Mouse (Mus musculus) kidney, postnatal 25 days (tissue): ENCODE results near the gene Nipal1.

Experiments used
- DNase-seq, 2 experiments: peaks; one replicate each; pipeline ENCODE4 v3.0.0; 2021; ENCODE audit warnings: mixed read lengths in 2 of 2

Nipal1 gene

DNA sequence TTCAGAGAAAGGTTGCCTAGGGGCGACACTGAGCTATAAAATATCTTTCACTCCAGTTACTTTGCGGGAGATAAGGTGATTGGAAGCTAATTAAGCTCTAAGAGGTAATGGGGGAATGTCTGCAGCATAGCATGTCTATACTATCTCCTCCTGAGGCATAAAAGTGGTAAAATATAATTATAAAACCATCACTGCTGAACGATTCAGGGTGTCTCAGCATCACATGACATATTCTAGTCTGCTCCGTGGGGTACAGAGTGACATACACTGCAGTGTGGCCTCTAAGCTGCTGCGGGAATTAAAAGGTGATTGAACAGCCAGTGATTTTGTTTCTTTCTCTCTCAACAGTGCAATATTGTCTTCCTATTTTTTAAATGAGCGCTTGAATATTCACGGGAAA, 18.8 kb downstream of the Nipal1 start:
- DNase-seq: no peak

DNA sequence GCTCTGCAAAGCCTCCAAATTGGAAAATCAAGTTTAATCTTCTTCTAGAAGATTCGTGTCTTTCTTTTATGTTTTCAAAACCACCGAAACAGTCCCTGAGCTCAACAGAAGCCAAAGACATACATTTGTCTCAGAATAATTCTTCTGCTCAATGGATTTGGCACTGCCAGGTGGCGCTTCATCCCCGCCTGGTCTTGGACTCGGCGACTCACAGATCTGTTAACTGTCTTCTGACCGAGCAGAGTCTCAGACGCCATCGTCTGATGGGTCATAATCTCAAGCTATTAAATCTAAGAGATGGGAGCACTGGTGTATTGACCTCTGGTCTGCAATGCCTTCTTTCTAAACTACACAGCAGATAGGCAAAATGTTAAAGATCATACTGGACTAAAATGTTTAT, 20.8 kb downstream of the Nipal1 start:
- DNase-seq: no peak

DNA sequence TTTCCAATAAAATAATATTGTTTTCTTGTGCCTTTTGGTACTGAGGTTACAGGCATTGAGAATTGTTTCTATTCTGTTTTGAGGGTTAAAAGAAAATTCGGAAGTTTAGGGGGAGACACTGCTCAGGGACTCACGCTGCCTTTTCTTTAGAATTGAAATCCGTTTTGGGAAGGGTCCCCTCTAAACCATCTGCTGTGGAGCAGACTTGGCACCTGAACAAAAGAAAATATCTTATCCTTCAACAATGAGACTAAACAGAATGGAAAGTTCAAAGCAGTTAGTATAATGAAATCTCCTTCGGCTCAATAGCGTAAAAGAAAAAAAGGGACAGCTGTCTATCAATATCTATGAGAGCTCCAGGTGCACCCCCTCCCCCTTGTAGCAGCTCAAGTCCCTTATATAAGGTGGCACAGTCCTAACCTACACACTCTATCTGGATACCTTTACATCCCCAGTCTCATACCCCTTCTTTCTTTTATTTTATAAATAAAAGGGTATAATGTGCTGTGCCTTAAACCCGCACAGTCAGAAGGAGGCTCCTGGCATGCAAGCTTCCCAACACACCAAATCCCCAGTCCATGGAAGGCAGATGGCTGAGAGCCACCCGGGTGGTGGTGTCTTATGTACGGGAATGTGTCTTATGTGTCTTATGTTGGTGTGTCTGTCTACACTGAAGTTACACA, 23.6 kb downstream of the Nipal1 start:
- DNase-seq: no peak

DNA sequence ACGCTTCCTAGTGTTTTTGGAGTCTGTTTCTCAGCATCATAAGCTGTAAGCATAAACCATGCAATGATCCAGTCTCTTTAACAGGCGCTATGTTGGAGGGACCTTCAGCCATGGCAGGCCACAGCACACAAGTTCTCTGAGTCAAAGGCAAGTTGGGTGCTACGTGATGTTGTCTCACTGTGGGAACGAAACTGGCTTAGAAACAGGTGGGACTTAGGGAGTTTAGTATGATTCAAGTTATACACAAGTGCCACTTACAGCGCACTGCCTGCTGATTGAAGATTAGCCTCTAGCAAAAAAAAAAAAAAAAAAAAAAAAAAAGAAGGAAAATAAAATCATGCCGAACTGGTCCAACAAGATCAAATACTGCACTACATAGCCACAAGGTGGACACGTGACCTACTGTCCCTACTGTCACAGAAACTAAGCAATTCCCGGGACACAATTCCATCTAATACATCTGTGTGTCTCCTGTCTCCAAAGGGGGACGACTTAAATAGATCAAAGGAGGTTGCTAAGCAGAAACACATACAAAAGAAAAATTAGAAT, 27.5 kb downstream of the Nipal1 start:
- DNase-seq: no peak

DNA sequence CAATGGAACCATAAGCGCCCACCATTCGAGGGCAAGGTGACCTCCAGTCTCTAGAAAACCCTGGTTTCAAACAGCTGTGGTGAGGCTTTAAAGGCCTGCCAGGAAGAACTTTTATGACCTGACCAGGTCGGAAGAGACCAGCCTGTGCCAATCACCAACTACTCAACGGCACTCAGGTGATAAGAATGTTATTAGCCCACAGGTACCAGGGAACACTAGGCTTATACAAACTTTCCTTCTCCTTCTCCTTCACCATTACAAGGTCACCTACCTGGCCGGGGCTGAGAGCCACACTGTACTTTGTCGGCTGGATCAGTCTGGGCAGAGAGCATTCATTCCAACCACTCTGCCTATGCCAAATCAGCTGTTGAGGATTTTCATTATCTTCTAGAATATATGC, 33.9 kb downstream of the Nipal1 start:
- peak; percentile 4 to 48 for DNase-seq

DNA sequence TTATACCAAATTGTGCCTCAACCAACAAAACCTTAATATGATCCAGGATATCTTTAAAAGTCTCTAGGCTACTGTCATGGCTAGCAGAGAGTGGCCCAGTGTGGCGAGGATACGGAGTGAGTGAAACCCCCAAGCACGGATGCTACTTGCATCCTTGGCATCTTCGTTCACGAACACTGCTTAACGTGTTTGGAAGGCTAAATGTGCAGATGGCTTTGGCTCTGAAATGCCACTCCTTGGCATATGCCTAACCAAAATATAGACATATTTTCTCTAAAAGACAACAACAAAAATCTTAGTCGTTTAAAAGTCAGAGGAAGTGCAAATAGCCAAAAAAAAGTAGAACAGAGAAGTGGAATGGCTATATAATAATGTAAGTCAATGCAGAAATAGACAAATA, 42.0 kb downstream of the Nipal1 start:
- no peak for DNase-seq

DNA sequence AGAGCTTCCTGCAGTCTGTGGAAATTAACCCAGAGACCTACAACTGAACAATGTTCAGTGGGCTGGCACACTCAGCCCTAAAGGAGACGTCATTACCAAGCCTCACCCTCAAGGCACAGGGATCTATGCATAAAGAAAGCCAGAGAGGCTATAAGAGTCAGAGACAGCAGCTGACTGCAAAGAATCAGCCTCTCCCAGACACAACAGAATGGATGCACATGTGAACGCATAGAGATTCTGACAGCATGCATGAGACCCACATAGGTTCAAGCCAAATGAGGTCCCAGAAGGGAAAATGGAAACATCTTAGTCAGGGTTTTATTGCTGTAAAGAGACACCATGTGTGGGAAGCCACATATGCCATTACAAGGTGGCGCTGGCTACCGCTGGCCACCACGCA, 42.9 kb downstream of the Nipal1 start:
- no peak for DNase-seq

DNA sequence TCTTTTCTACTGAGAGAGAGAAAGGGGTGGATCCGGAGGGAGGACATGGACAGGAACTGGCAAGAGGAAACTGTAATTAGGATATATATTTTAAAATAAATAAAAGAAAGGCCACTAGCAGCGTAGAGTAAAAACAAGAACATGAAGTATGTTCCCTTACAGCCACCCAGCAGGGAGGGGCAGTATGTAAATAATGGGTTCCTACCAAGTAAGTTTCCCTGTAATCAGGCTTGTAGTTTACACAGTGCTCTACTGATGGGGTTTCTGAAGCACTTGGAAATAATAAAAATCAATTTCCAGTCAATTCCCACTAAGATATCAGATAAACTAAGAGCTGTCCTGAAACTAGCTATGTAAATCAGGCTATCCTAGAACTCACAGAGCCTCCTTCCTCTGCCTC, 47.1 kb downstream of the Nipal1 start:
- no peak for DNase-seq

DNA sequence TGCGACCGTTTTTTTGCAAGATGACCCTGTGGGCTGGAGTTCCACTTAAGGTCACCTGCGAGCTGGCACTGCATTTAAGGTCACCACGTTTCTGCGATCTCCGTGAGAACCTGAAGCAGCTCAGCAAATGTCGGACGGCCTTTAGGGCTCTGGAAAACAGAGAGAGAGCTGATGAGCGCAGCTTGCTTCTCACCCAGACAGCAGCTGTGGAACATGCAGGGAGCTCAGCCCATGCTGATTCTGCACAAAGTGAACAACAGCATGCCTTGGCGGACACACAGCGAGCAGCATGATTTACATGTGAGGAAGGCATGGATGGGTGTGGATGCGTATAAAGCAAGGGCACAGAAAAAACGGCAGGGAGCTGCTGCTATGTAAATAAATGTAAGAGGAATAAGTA, 48.9 kb downstream of the Nipal1 start:
- DNase-seq: no peak

DNA sequence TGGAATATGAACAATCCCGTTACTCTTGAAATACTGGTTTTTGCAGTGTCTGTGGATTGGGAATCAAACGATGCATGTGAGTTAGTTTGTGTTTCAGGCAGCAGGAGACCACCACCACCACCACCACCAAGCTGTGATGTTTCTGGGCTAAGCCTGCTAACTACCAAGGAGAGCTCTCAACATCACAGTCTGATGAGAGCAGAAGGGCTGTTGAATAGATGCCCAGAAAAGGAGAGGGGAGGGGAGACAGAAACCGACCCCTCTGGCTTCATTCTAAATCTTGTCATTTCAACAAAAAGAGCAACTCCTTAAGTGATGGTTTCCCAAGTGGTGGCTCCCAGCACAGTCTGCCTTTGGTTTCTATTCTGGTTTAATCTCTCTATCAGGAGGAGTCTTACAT, 50.7 kb downstream of the Nipal1 start:
- no peak for DNase-seq

DNA sequence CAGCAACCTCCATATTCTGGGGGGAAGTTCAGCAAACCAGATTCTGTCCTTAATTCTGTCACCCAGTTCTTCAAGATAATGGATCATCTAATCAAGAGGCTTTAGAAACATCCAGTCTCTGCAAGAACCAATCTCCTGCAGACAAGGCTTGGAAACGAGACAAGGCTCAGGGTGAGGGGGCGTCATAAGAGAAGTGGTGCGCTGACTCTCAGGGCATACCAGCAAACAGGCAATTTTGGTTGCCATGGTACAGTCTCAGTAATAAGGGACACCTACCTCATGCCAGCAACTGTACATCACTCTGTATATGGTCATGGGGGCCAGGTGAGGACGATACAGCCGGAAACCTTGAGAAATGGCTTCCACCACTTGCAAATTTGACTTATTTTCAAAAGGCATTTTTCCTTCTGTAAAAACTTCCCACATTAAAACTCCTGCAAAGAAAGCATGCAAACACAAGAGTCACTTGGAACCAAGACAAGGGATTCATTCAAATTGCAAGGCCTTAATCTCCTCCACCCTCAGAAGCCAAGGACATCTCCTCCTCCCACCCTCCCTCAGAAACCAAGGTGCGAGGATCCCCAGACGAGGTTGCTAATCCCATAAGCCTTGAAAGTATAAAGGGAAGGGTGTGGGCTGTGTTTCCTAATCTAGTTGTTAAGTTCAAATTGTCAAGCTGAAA, 51.4 kb downstream of the Nipal1 start:
- DNase-seq: no peak

DNA sequence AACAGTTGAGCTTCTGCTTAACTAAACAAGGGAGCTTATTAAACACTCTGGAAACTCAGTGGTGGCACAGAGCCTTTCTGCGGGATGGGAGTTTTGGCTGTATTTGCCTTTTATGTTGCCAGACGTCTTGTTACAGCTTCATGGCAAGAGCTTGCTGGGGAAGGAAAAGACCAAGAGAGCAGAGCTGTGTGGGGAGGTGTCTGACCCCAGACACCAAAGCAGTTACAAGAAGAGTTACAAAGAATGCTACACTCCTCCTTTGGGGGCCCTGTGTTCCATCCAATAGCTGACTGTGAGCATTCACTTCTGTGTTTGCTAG, 51.9 kb downstream of the Nipal1 start:
- no peak for DNase-seq

DNA sequence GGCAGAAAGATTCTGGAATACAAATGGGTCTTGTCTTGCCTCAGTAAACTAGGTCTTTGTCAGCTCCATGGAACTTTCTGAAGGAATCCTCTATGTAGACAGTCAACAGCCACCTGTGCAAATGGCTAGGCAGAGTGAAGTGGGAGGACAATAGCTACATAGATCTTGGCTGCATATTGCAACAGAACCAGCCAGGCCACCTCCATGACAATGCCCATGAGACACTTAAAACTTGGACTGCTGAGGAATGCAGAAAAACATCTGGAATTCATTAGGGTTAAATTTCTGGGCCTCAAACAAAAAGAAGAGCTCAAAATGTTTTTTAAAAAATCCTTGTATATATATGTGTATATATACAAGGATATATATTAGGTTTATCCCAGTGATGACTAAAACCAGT, 54.6 kb downstream of the Nipal1 start:
- no peak for DNase-seq

DNA sequence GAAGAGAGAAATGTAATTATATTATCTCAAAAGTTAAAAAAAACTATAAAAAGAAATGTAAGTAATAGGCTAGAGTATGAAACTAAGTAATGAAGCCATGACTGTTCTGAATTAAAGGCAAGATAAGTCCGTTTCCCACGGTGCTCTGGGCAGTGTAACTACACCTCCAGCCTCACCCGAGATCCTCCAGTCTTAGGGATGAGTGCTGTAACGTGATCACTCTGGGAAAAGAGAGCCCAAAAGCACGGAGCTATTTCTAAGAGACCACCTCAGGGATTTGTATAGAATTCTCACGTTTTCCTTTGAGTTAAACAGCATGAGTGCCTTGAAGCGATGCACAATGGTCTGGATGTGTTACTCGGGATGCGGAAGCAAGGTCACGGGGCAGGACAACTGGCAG, 58.5 kb downstream of the Nipal1 start:
- DNase-seq: no peak

DNA sequence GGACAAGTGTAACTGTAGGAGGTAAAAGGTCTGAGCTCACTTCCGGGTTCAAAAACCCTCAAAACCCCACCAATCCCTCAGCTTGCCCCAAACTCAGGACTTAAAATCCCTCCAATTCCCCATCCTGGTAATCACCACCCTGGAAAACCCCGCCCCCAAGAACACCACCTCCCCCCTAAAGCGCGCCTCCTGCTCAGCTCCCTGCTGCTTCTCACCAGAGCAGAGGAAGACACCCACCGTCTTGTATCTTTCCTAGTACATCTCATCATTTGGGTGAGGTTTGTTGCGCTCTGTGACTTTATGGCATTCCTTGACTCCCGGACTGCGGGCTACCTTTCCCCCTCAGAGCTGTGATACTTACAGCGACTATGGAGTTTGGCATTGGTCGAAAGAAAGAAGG, 59.1 kb downstream of the Nipal1 start:
- DNase-seq: no peak

DNA sequence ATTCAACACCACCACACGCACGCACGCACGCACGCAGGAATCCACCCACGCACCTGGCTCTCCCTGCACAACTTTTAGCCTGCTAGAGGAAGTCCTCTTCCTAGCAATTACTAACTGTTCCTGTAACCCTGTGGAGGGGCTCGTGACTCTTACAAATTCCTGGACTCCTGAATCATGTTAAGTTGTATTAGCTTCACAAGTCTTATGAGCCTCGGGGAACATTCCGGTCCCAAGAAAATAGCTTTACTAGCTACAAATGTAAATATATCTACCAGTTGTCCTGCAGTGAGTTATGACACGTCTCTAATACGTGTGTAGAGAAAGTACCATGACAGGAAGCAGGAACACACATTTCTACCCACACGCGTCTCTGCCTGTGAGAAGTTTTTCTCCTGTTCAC, 61.9 kb downstream of the Nipal1 start:
- DNase-seq: no peak

DNA sequence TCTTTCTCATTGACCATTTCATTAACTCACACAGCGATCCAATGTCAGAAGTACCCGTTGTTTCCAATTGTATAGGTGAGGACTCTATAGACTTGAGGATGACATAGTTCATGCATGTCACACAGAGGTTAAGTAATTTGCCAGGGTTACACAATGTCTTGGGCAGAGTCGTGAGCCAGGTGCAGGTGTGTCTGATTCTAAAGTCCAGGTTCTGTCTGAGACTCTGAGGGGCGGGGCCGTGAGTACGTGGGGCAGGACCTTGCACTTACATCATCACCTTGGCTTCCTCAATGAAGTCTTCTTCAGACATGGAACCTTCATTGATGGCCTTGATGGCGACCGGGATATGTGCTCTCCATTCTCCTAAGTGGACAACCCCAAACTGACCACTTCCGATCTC, 62.4 kb downstream of the Nipal1 start:
- no peak for DNase-seq

DNA sequence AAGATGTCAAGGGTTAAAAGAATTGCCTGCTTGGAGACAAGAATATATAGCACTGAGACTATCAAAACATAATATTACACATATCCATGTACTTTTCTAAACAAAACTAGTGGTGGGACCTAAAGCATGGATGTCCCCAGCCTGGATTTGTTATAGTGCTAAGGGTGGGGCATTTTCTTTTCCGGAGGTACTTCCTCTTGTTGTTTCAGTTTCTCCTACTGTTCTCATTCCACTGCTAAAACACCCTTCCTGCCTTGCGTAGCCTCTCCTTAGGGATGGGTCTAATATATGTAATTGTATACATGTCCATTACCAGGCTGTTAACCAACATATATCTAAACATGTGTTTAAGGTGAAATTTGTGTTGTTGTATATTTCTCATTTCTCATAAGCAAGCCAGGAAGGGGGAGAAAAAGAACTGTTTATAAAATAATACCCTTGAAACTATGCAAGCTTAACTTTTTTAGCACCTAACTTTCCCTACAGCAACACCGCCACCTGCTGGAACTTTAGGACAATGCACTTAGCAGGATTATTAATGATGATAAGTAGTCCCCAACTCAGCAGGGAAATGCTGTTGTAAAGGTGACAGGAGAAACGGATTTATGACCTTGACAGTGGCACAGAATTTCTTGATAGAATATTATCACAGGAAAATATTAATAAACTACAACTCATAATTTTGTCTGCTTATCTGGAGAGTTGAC, 63.1 kb downstream of the Nipal1 start:
- peak; percentile 51 to 73 for DNase-seq

DNA sequence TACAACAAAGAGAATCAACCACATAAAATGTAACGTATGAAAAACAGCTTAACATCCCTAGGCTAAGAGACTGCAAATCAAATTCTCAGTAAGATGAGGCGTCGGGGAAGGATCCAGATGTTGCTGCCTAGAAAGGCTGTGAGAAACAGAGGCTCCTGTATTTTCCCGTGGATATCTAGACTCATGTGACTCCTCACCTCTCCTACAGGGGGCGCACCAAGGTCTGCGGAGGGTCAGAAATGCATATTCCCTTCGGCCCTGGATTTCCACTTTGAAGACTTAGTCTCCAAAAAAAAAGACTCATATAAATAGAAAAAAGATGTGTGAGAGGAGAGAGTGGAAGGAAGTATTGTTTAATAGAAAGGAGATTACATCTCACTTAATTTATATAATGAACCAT, 73.0 kb downstream of the Nipal1 start:
- no peak for DNase-seq
